Mouse (Mus musculus): ENCODE measurements around the gene Ubtd1.
A peak's percentile ranks its signal among the peaks of the same experiment; 100 is the strongest.

The Ubtd1 gene

GRCm38 (mm10) chr19:41981595-41981927 is at the start of gene Ubtd1:
Gene Ubtd1 (plus strand): TSS chr19:41981763.
- no peak for DNase-seq

- DNase-seq: no peak
These were observed 48.9 kb upstream of the Ubtd1 start for GRCm38 (mm10) chr19:41932686-41933085.

- DNase-seq: peak; percentile 99
These were observed 48.1 kb upstream of the Ubtd1 start, which contains the start of the genes Exosc1 and Zdhhc16 for GRCm38 (mm10) chr19:41933179-41934086. Gene Exosc1 (minus strand): TSS chr19:41933423. Gene Zdhhc16 (plus strand): TSS chr19:41933480.

- DNase-seq: no peak
These were observed 47.4 kb upstream of the Ubtd1 start for GRCm38 (mm10) chr19:41934124-41934523.

- DNase-seq: no peak
These were observed 45.6 kb upstream of the Ubtd1 start for GRCm38 (mm10) chr19:41935921-41936320.

- DNase-seq: no peak
These were observed 43.0 kb upstream of the Ubtd1 start for GRCm38 (mm10) chr19:41938539-41938938.

GRCm38 (mm10) chr19:41943841-41944240 is 37.7 kb upstream of the Ubtd1 start:
- DNase-seq: no peak

GRCm38 (mm10) chr19:41952287-41952686 is 29.3 kb upstream of the Ubtd1 start:
- no peak for DNase-seq

GRCm38 (mm10) chr19:41953574-41953973 is 28.0 kb upstream of the Ubtd1 start:
- DNase-seq: no peak

- no peak for DNase-seq
These were observed 11.9 kb upstream of the Ubtd1 start for GRCm38 (mm10) chr19:41969618-41970017.

GRCm38 (mm10) chr19:41973891-41974794 is 7.4 kb upstream of the Ubtd1 start:
- DNase-seq: no peak

- DNase-seq: peak in 1 of 2 experiments; percentile 56
These were observed 1.1 kb upstream of the Ubtd1 start for GRCm38 (mm10) chr19:41980422-41980818.

- DNase-seq: peak; percentile 99 to 100
These were observed 556 bp upstream of the Ubtd1 start, which contains the start of gene Mms19 for GRCm38 (mm10) chr19:41980819-41981594. Gene Mms19 (minus strand): TSS chr19:41981157.

- DNase-seq: peak; percentile 53 to 54
These were observed 598 bp downstream of the Ubtd1 start for GRCm38 (mm10) chr19:41981931-41982790.

GRCm38 (mm10) chr19:41982791-41983150 is 1.2 kb downstream of the Ubtd1 start:
- peak; percentile 15 to 38 for DNase-seq

- DNase-seq: no peak
These were observed 4.4 kb downstream of the Ubtd1 start for GRCm38 (mm10) chr19:41985994-41986393.

GRCm38 (mm10) chr19:41987206-41987605 is 5.6 kb downstream of the Ubtd1 start:
- DNase-seq: no peak

- no peak for DNase-seq
These were observed 8.2 kb downstream of the Ubtd1 start for GRCm38 (mm10) chr19:41989810-41990209.

GRCm38 (mm10) chr19:41991926-41992477 is 10.4 kb downstream of the Ubtd1 start:
- no peak for DNase-seq

GRCm38 (mm10) chr19:41992971-41993370 is 11.4 kb downstream of the Ubtd1 start:
- DNase-seq: no peak

- DNase-seq: peak; percentile 65 to 68
These were observed 11.9 kb downstream of the Ubtd1 start for GRCm38 (mm10) chr19:41993484-41993883.

Data from lung, adult 18-20 months (tissue).